Mouse (Mus musculus): Measurements from ENCODE around the gene Sin3a. TPM values are rescaled to one million over a fixed set of nuclear protein-coding genes. Genes with fewer than 3 reads are reported as not detected.

The Sin3a gene
- total and polyA plus RNA-seq, 3 experiments: 27.0 to 715 (median 47.5) TPM

DNA sequence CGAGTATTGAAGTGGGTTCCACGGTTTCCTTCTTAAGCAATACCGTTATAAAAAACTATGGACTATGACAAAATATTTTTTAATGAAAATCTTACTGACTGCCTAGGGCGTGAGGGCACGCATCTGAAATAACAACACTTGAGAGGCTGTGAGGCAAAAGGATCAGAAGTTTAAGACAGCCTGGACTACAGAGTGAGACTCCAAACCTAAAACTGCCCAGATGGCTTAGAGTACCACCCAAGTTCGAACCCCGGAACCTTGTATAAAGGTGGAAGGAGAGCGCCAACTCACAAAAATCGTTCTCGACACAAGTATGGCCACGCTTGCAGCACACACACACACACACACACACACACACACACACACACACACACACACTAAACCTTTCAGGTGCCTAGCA lies 86.7 kb downstream of the Sin3a start:
- Histone ChIP-seq H3K27me3 (ENCODE audit: control insufficient read depth in 1 of 2, insufficient read depth in 2 of 2, low read length in 2 of 2) (no peaks in the 10 kb centered on the region), H3K4me1 (ENCODE audit: control insufficient read depth in 1 of 2, insufficient read depth in 2 of 2, low read length in 2 of 2) (peaks cover 0 to 24% of the 10 kb centered on the region in 2 experiments; a peak in 2 of 4 replicates), H3K9ac (ENCODE audit: control insufficient read depth, low read depth, low read length, poor library complexity, severe bottlenecking) (peak overlapping the region; percentile 64), H3K27ac (ENCODE audit: control insufficient read depth, low read depth, low read length) (peak overlapping the region; percentile 34; the same call in 1 of the 2 replicates), H3K4me3 (ENCODE audit: control insufficient read depth in 1 of 2, insufficient read depth in 1 of 2, low read depth in 2 of 2, low read length in 2 of 2) (peak overlapping the region; percentile 48 to 94), H3K36me3 (ENCODE audit: control insufficient read depth in 1 of 2, insufficient read depth in 2 of 2, low read length in 2 of 2) (peaks cover 0 to 4% of the 10 kb centered on the region in 2 experiments; a peak in 2 of 4 replicates), H3K9me3 (replicated peaks; ENCODE audit: insufficient read depth, low read length) (no peaks in the 10 kb centered on the region), H3K79me2 (ENCODE audit: control insufficient read depth, insufficient read depth, low read length, poor library complexity) (peaks cover 7% of the 10 kb centered on the region)
- TF ChIP-seq MAZ (IDR thresholded peaks at IDR 0.05; ENCODE audit: low read depth, low read length): peak; percentile 51; the same call in 1 of the 2 replicates
- no peak for TF ChIP-seq POLR2AphosphoS2 (IDR thresholded peaks at IDR 0.05; ENCODE audit: low read length)
- no peak for DNase-seq (ENCODE audit: low read depth, low spot score)

DNA sequence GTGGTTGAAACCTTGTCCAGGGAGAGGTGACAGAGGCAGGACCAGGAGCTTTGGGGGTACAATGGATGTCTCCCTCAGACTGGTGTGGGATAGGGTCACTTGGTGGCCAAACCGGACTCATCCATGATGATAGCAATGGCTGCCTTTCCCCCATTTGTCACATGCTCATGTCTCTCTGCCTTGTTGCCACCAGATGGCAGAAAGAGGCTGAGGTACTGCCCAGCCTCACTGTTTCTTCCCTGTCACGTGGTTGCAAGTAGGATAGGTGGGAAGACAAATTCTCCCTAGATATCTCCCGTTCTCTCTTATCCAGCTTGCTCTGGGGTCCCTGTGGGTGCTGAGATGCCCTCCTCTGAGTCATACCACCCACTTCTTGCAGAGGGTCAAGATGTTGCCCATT lies 90.7 kb downstream of the Sin3a start:
- Histone ChIP-seq H3K9ac (ENCODE audit: control insufficient read depth, low read depth, low read length, poor library complexity, severe bottlenecking) (peak overlapping the region; percentile 48), H3K36me3 (ENCODE audit: control insufficient read depth in 1 of 2, insufficient read depth in 2 of 2, low read length in 2 of 2) (peaks cover 0 to 3% of the 10 kb centered on the region in 2 experiments; a peak in 2 of 4 replicates), H3K27ac (ENCODE audit: control insufficient read depth, low read depth, low read length) (no peak overlapping the region), H3K27me3 (ENCODE audit: control insufficient read depth in 1 of 2, insufficient read depth in 2 of 2, low read length in 2 of 2) (no peaks in the 10 kb centered on the region), H3K4me3 (ENCODE audit: control insufficient read depth in 1 of 2, insufficient read depth in 1 of 2, low read depth in 2 of 2, low read length in 2 of 2) (peak overlapping the region; percentile 9 to 43; a peak in 2 of 4 replicates), H3K79me2 (ENCODE audit: control insufficient read depth, insufficient read depth, low read length, poor library complexity) (peaks cover 3% of the 10 kb centered on the region; the same call in 1 of the 2 replicates), H3K4me1 (ENCODE audit: control insufficient read depth in 1 of 2, insufficient read depth in 2 of 2, low read length in 2 of 2) (peaks cover 0 to 18% of the 10 kb centered on the region in 2 experiments; a peak in 2 of 4 replicates), H3K9me3 (replicated peaks; ENCODE audit: insufficient read depth, low read length) (no peaks in the 10 kb centered on the region)
- peak; percentile 80 for DNase-seq (ENCODE audit: low read depth, low spot score)
- TF ChIP-seq POLR2AphosphoS5 (IDR thresholded peaks at IDR 0.05; ENCODE audit: borderline replicate concordance, low read depth, low read length) (no peak), CHD1 (IDR thresholded peaks at IDR 0.05; ENCODE audit: low read depth, low read length) (no peak), MAFK (IDR thresholded peaks at IDR 0.05; ENCODE audit: borderline replicate concordance, low read depth, low read length) (no peak), POLR2AphosphoS2 (IDR thresholded peaks at IDR 0.05; ENCODE audit: low read length) (no peak), CTCF (IDR thresholded peaks at IDR 0.05 in 2 of 3, conservative IDR thresholded peaks at IDR 0.05 in 1 of 3; ENCODE audit: control insufficient read depth in 1 of 3, insufficient read depth in 1 of 3, low read depth in 2 of 3, low read length in 3 of 3, poor library complexity in 1 of 3, severe bottlenecking in 1 of 3) (peak; percentile 64 to 97 (median 81)), UBTF (IDR thresholded peaks at IDR 0.05; ENCODE audit: borderline replicate concordance, insufficient read depth, low read depth, low read length) (no peak), MEF2A (IDR thresholded peaks at IDR 0.05; ENCODE audit: extremely low read depth, insufficient replicate concordance, low read depth, low read length, poor library complexity, severe bottlenecking) (no peak), ZC3H11A (IDR thresholded peaks at IDR 0.05; ENCODE audit: low read depth, low read length) (peak; percentile 92), ZKSCAN1 (IDR thresholded peaks at IDR 0.05; ENCODE audit: low read depth, low read length) (no peak), MXI1 (IDR thresholded peaks at IDR 0.05; ENCODE audit: low read depth, low read length) (peak; percentile 81), HCFC1 (IDR thresholded peaks at IDR 0.05; ENCODE audit: low read depth, low read length) (no peak; the same call in 1 of the 2 replicates), TBP (IDR thresholded peaks at IDR 0.05; ENCODE audit: low read depth, low read length) (no peak), NRF1 (IDR thresholded peaks at IDR 0.05; ENCODE audit: insufficient read depth, low read depth, low read length, poor library complexity, severe bottlenecking) (no peak), MYC (IDR thresholded peaks at IDR 0.05; ENCODE audit: low read depth, low read length) (peak; percentile 96), MAX (IDR thresholded peaks at IDR 0.05; ENCODE audit: low read length) (peak; percentile 97), ZNF384 (IDR thresholded peaks at IDR 0.05; ENCODE audit: low read depth, low read length) (0 out of 2 replicates have a peak, but pooled peaks have one; percentile 13), RCOR1 (IDR thresholded peaks at IDR 0.05; ENCODE audit: low read depth, low read length) (no peak), USF1 (IDR thresholded peaks at IDR 0.05; ENCODE audit: low read depth, low read length) (peak; percentile 96), JUND (IDR thresholded peaks at IDR 0.05; ENCODE audit: low read depth, low read length) (no peak), KAT2A (conservative IDR thresholded peaks at IDR 0.05; ENCODE audit: low read depth, low read length) (no peak), SIN3A (IDR thresholded peaks at IDR 0.05; ENCODE audit: low read length) (peak; percentile 57; the same call in 1 of the 2 replicates), ELF1 (IDR thresholded peaks at IDR 0.05; ENCODE audit: low read depth, low read length) (0 out of 2 replicates have a peak, but pooled peaks have one; percentile 10), SMC3 (IDR thresholded peaks at IDR 0.05; ENCODE audit: low read depth, low read length) (peak; percentile 97), POLR2A (IDR thresholded peaks at IDR 0.05; ENCODE audit: control insufficient read depth in 1 of 2, insufficient read depth in 1 of 2, low read depth in 1 of 2, low read length in 2 of 2, poor library complexity in 1 of 2) (no peak), GABPA (IDR thresholded peaks at IDR 0.05; ENCODE audit: low read depth, low read length) (no peak), RAD21 (IDR thresholded peaks at IDR 0.05; ENCODE audit: low read depth, low read length) (peak; percentile 96), EP300 (IDR thresholded peaks at IDR 0.05; ENCODE audit: low read depth in 1 of 2, low read length in 2 of 2) (no peak), MYB (IDR thresholded peaks at IDR 0.05; ENCODE audit: low read depth, low read length) (no peak), E2F4 (IDR thresholded peaks at IDR 0.05; ENCODE audit: borderline replicate concordance, low read depth, low read length) (no peak), BHLHE40 (IDR thresholded peaks at IDR 0.05; ENCODE audit: borderline replicate concordance, low read depth, low read length) (no peak)

Data from MEL (cell line).